Mouse (Mus musculus) skeletal muscle tissue, adult 2 months (tissue): ENCODE measurements around the gene Man2a2.

Source experiments
- DNase-seq: peaks from one replicate; pipeline ENCODE4 v3.0.0-alpha.2; 2012; ENCODE audit warnings: low read depth, low spot score

The Man2a2 gene

GRCm38 (mm10) chr7:80371041-80371751 is at the start of gene Man2a2:
TSS of gene Man2a2 (minus strand) at chr7:80371375.
- peak; percentile 64 for DNase-seq

GRCm38 (mm10) chr7:80420586-80420985 is 49.4 kb upstream of the Man2a2 start:
- DNase-seq: no peak

GRCm38 (mm10) chr7:80419278-80419677 is 48.1 kb upstream of the Man2a2 start:
- DNase-seq: no peak

GRCm38 (mm10) chr7:80418036-80418435 is 46.9 kb upstream of the Man2a2 start:
- no peak for DNase-seq

GRCm38 (mm10) chr7:80417601-80418000 is 46.4 kb upstream of the Man2a2 start:
- DNase-seq: no peak

DNA sequence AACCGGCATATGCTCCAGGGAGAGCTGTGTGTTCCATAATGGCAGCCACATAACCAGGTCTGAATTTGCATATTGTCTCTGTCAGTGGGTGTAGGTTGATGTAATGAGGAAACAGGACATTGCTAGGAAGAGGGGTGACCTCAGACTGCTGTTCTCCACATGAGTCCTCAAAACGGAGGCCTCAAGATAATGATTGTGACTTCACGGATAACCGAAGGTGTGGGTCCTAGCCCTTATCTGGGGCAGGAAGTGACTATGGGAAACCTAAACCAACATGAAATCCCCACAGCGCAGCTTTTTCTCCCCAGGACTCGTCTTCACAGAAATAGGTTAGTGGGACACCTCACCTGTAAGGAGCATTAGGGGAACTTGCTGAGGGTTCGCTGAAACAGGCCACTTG is 45.8 kb upstream of the Man2a2 start:
- no peak for DNase-seq

DNA sequence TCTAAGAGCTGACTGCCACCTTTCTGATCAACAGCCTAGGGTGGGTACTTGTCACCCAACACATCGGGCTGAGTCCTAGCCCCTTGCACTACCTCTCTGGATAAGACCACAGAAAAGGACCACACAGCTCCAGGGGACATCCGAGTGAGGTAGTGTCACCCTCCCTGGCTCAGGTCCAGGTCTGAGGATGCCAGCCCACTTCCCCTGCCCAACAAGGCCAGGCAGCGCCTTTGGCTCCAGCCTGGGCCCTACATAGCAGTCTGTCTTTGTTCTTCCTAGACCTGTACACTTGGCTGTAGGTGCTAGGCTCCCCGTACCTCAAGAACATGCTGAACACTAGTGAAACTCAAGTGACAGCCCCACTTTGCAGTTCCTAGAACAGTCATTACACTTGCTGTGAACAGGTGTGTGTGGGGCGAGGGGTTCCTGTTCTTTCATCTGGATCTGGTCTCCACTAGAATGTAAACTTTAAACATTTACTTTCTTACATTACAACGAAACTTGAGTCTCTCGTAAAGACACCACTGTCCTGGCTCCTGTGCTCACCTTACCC is 43.2 kb upstream of the Man2a2 start:
- DNase-seq: no peak

DNA sequence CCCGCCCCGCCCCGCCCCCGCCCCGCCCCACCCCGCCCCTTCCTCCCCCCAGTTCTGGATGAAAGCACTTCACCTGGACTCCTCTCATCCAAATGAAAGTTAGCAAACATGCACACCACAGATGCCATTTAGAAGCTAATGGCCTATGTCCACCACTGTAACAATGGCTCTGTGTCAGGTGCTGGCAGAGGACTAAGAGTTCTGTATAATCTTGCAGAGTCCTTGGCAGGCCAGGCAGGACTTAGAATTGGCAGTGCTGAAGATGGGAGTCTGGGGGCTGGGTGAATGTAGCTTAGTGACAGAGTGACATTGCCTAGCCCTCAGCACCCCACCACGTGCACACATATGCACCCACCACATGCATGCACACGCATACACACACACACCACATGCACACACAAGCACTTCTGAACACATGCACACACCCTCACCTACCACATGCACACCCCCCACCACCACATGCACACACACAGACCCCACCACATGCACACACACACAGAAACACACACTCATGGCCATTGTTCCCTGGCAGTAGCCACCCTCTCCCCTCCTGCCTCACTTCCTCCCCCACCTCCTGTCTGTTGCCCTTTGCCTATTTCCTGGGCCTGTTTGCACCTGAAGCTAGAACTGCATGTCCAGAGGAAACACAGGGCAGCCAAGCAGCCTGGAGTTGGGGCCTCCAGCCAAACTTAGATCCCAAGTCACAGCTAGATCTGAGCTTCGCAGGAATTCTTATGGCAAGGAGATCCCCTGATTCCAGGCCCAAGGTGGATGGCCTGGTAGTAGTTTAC is 42.5 kb upstream of the Man2a2 start:
- no peak for DNase-seq

- no peak for DNase-seq
Measured at GRCm38 (mm10) chr7:80412781-80413180, 41.6 kb upstream of the Man2a2 start.

DNA sequence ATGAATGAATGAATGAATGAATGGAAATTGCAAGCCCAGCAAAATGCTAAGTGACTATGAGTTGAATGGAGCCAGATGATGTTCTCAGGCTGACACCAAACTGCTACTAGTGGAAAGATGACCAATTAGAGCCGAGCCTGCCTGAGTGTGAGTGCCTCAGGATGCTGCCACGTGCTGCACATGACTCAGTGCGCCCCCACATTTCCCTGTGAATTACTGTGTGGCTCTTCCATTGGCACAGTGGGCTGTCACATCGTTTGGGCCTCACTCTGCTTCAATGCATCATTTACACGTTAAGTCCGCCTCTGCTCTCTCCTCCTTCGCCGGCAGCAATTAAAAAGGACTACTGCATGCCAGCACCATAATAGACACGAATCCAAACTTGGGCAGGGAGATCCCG is 41.1 kb upstream of the Man2a2 start:
- no peak for DNase-seq

DNA sequence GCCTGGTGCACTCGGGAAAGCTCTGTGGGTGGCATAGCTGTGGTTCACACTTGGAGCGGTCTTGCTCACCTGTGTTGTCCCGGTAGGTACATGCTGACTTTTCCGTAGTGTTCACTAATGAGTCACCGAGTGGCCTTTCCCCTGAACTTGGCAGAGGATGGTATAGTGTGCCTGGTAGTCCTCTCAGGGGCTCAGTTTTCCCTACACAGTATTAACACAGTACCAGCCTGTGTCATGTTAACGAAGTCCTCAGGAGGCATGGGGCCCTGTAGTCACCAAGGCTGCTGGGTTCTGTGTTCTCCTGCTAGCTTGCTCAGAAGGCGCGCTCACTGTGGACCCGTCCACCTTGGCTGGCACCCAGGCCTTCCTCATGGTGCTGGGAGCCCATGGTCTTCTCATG is 39.2 kb upstream of the Man2a2 start:
- no peak for DNase-seq

- DNase-seq: no peak
Measured at GRCm38 (mm10) chr7:80407712-80408111, 36.5 kb upstream of the Man2a2 start.

DNA sequence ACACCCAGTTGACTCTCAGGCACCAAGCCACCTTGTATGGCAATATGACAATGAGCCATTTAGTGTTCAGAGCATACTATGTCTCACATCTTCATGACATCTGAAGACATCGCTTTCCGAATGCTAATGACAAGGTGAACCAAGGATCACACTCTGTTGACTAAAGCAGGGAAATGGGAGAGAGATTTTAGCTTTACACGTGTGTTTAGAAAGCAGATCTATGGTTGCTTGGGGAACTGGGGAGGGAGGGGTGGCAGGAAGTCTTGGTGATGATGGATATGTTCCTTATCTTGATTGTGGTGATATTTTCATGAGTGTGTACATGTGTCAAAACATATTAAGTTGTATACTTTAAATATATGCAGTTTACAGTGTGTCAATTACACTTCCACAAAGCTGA is 35.0 kb upstream of the Man2a2 start:
- no peak for DNase-seq

DNA sequence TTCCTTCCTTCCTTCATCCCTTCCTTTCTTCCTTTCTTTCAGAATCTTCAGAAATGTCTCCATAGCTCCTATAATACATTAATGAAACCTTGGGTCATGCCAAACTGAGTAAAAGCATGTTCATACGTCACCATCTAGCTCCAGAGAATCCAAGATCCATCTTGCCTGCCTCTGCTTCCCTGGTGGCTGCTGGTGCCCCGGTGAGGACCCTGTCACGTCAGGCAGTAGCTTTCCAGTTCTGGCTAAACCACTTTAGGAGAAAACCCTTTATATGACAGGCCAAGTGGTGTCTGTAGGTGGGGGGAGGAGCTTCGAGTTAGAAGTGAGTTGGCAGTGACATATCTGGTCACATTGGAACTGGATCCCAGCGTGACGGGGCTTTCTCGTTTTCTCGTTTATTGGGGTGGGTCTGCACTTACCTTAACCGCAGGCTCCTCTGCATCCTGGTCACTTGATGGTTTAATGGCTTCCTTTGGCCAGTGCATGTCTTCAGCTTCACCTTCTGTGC is 34.1 kb upstream of the Man2a2 start, which contains the start of gene Furin:
Gene Furin, minus strand, starts transcription at position 249 of the 508 bp plus-strand sequence.
- DNase-seq: no peak

DNA sequence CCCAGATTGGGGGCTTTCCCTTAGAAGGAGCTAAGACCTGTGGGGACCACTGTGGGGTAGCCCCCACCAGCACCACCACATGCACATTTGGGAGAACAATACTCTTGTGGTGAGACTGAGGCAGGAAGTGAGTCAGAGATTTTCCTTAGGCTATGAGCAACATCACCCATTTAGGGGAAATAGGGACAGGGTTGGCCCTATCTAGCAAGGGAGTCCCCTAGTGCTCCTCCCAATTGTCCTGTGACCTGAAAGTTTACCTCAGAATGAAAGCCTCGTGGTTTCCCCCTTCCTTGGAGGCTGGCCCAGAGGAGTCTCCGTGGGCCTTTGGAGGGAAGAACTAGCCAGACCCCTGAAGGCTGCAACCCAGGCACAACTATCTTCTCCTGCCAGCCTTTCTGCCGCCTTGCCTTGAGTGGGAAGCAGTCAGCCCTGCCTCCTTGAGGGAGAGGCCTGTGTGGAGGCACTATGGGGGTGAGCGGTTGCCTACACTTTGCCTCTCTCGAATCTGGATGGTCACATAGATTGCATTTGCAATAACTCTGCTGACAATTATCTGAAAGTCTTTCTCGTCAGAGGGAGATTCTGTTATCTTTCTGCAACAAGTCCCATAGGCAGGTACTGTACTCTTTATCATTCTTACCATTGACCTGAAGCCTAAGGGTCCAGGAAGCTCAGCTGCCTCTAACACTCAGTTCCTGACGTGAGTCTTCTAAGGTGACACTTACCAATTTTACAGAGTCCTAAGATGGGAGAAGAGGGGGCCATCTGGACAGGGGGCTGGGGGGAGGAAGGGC is 33.1 kb upstream of the Man2a2 start:
- DNase-seq: no peak

DNA sequence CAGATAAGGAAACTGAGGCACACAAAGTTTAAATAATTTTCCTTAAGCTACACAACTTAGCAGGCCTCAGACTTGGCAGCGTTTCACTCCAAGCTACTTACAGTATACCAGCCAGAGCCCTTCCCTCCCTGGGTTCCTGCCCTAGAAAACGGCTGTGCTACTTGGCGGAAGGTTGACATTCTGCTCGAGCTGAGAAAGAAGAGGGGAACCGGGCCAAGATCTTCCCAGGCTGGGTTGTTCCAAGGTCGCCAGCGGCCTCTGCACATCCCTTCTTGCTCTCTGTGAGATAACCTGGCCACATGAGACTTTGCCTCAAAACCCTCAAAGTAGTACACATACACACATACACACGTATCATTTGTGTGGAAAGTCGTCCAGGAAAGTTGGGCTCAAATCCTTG is 32.4 kb upstream of the Man2a2 start:
- peak; percentile 86 for DNase-seq

- peak; percentile 37 for DNase-seq
Measured at GRCm38 (mm10) chr7:80402651-80403321, 31.6 kb upstream of the Man2a2 start.

GRCm38 (mm10) chr7:80401860-80402641 is 30.9 kb upstream of the Man2a2 start:
- no peak for DNase-seq

DNA sequence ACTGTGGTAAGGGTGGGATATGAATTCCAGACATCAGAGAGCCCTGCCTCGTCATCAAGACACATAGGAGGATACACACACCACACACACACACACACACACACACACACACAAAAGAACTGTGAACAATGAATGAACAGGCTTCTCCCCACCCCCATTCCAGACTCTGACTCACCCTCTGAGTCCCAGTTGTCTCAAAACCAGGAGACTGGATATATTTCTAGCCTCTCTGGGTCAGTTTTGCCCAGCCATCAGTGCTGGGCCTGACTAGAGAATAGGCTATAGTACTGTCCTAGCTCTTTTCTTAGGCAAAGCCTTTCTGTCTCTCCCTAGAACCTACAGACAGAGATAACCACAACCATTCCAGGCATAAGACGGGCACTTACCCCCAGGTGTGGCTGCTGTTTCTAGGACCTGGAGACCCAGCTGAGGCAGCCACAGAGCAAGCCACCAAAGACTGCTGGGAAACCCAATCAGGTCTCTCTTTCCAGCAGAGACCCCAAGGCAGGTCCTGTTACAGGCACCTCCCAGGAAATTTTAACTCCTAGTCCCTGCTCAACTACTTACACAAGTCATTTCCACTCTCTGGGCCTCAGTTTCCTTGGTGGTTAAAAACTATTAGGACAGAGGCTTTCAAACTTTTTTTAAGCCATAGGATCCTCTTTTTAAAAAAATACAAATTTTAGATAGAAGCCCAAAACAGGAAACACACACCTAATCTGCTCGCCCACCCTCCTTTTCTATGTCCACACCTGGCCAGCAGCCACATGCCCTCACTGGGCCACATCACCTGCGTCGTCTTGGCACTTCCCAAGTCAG is 30.1 kb upstream of the Man2a2 start:
- DNase-seq: no peak
